Mouse (Mus musculus) liver, embryonic 12.5 days (tissue): ENCODE measurements around the gene Mios. TPM values are rescaled to one million over a fixed set of nuclear protein-coding genes. Genes with fewer than 3 reads are reported as not detected.

Experiments used
- ATAC-seq: fragments of 200-750 bp; cut with Nextera tagmentation; 2 replicates; pipeline ENCODE4 v1.8.0; 2017; ENCODE audit warnings: moderate number of reproducible peaks, mild to moderate bottlenecking, moderate library complexity
- H3K27ac ChIP-seq: fragments of 300-500 bp; sonication (generic); 2 replicates; pipeline ENCODE4 v1.5.1; 2016; ENCODE audit warnings: mild to moderate bottlenecking
- H3K27me3 ChIP-seq: fragments of 300-500 bp; sonication (generic); replicated peaks from 2 replicates; pipeline ENCODE4 v1.6.1; 2016; ENCODE audit warnings: mild to moderate bottlenecking, moderate library complexity
- H3K36me3 ChIP-seq: fragments of 300-500 bp; sonication (generic); 2 replicates; pipeline ENCODE4 v1.6.1; 2016; ENCODE audit warnings: mild to moderate bottlenecking, moderate library complexity
- H3K4me1 ChIP-seq: fragments of 300-500 bp; sonication (generic); 2 replicates; pipeline ENCODE4 v1.6.1; 2016
- H3K4me2 ChIP-seq: fragments of 300-500 bp; sonication (generic); 2 replicates; pipeline ENCODE4 v1.6.1; 2016; ENCODE audit warnings: mild to moderate bottlenecking, moderate library complexity
- H3K4me3 ChIP-seq: fragments of 300-500 bp; sonication (generic); 2 replicates; pipeline ENCODE4 v1.5.1; 2016; ENCODE audit warnings: mild to moderate bottlenecking, moderate library complexity
- H3K9ac ChIP-seq: fragments of 300-500 bp; sonication (generic); 2 replicates; pipeline ENCODE4 v1.6.1; 2016; ENCODE audit warnings: mild to moderate bottlenecking, moderate library complexity
- H3K9me3 ChIP-seq: fragments of 300-500 bp; sonication (generic); replicated peaks from 2 replicates; pipeline ENCODE4 v1.6.1; 2016; ENCODE audit warnings: mild to moderate bottlenecking, moderate library complexity
- WGBS: fragments of 180-500 bp; shearing (Covaris S2); methylation state at CpG from one replicate; pipeline ENCODE4 v1.1.7; 2016; ENCODE audit not compliant: insufficient replicate concordance; 5-methylcytosine and 5-hydroxymethylcytosine counted together
- polyA plus RNA-seq: library from polyadenylated mRNA; unstranded; fragments of >200 nt; fragmentation: Nextera tagmentation; extraction: Ambion mirVana; gene quantifications from 2 replicates; pipeline ENCODE4 v1.2.1, GENCODE M21; 2016

Mios gene
- polyA plus RNA-seq, 1 experiment from 2014 or later, result 24.4 TPM

DNA sequence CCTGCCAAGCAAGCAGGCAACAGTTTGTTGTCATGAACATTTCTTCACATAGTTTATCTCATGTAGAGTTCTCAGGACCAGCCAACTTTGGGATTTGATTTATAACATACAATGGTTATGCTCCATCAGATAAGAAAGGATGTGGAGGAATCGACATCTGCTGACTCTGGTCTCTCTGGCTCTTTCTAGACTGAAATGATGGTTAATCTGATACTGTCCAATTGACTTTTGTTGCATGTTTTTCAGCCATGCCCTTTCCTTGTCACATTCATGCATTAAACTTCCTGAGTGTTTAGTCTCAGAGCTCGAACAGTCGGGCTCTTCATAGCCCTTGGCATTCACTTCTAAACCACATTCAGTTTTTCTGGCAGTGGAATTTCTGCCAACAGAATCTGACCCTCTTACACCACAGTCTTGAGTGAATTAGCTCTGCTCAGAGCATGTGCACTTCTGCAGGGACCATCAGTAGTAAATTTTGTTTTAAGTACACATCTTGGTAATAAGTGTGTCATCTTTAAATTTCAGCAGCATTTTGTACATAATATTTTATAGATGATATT lies 76.5 kb downstream of the Mios start:
- H3K9me3 ChIP-seq, result no peaks in the 10 kb centered on the region
- H3K27me3 ChIP-seq, result no peaks in the 10 kb centered on the region
- H3K4me3 ChIP-seq, result no peak overlapping the region
- 69% methylated on average over 3 of the region's 3 CpGs for WGBS
- H3K9ac ChIP-seq, result no peak overlapping the region
- H3K27ac ChIP-seq, result no peak overlapping the region
- no peaks in the 10 kb centered on the region for H3K4me1 ChIP-seq
- no peak overlapping the region for H3K4me2 ChIP-seq
- ATAC-seq, result no peak
- H3K36me3 ChIP-seq, result 0 out of 2 replicates have a peak, but pooled peaks cover 5% of the 10 kb centered on the region

Other genes with a start within 250 kb of the Mios start
- gene Col28a1, start 16.6 kb upstream of the Mios start, polyA plus RNA-seq, result 0.05 and 0.06 TPM in 2 replicates
- gene Rpa3, start 50.0 kb downstream of the Mios start, polyA plus RNA-seq, result 144 and 147 TPM in 2 replicates
- gene Umad1, start 50.1 kb downstream of the Mios start, polyA plus RNA-seq, result 17.2 and 17.4 TPM in 2 replicates
- 1.4 TPM in 2 replicates for gene Gm45062, start 50.2 kb downstream of the Mios start, polyA plus RNA-seq